Mouse (Mus musculus) MEL (cell line): ENCODE results near the gene Wdr20rt. TPM values are rescaled to one million over a fixed set of nuclear protein-coding genes. Genes with fewer than 3 reads are reported as not detected.

ENCODE experiments used
- DNase-seq: peaks from one replicate; pipeline ENCODE4 v3.0.0; 2011; ENCODE audit warnings: low read depth, low spot score
- H3K27ac ChIP-seq: 2 replicates; pipeline ENCODE4 v1.5.1; 2012; ENCODE audit warnings: low read depth, mild to moderate bottlenecking, control low read depth, low read length, moderate library complexity; ENCODE audit not compliant: control insufficient read depth
- H3K27me3 ChIP-seq, 2 experiments: fragments of 150-350 bp in 1 of 2; sonication (generic) in 1 of 2; 2 replicates each; pipeline ENCODE4 v1.6.1; 2012; ENCODE audit warnings: low read length in 2 of 2, mild to moderate bottlenecking in 2 of 2, improper control_type of control experiment in 1 of 2, moderate library complexity in 1 of 2; ENCODE audit not compliant: insufficient read depth in 2 of 2, control insufficient read depth in 1 of 2
- H3K36me3 ChIP-seq, 2 experiments: 2 replicates each; pipeline ENCODE4 v1.6.1; 2012 to 2014; ENCODE audit warnings: low read length in 2 of 2, improper control_type of control experiment in 1 of 2, inconsistent platforms in 1 of 2, mild to moderate bottlenecking in 1 of 2; ENCODE audit not compliant: insufficient read depth in 2 of 2, control insufficient read depth in 1 of 2
- H3K4me1 ChIP-seq, 2 experiments: fragments of 150-350 bp in 1 of 2; sonication (generic) in 1 of 2; 2 replicates each; pipeline ENCODE4 v1.6.1; 2012; ENCODE audit warnings: low read length in 2 of 2, improper control_type of control experiment in 1 of 2, mild to moderate bottlenecking in 1 of 2; ENCODE audit not compliant: insufficient read depth in 2 of 2, control insufficient read depth in 1 of 2
- H3K4me3 ChIP-seq, 2 experiments: fragments of 150-350 bp in 1 of 2; sonication (generic) in 1 of 2; 2 replicates each; pipeline ENCODE4 v1.5.1; 2012; ENCODE audit warnings: low read depth in 2 of 2, low read length in 2 of 2, mild to moderate bottlenecking in 2 of 2, moderate library complexity in 2 of 2, control low read depth in 1 of 2, improper control_type of control experiment in 1 of 2; ENCODE audit not compliant: control insufficient read depth in 1 of 2, insufficient read depth in 1 of 2
- H3K79me2 ChIP-seq: 2 replicates; pipeline ENCODE4 v1.6.1; 2012; ENCODE audit warnings: mild to moderate bottlenecking, low read length, moderate library complexity; ENCODE audit not compliant: control insufficient read depth, poor library complexity, insufficient read depth
- H3K9ac ChIP-seq: 2 replicates; pipeline ENCODE4 v1.6.1; 2012; ENCODE audit warnings: low read depth, mild to moderate bottlenecking, control low read depth, low read length, moderate library complexity; ENCODE audit not compliant: control insufficient read depth, poor library complexity, severe bottlenecking
- H3K9me3 ChIP-seq: fragments of 150-350 bp; sonication (generic); replicated peaks from 2 replicates; pipeline ENCODE4 v1.6.1; 2012; ENCODE audit warnings: mild to moderate bottlenecking, low read length, improper control_type of control experiment, moderate library complexity; ENCODE audit not compliant: insufficient read depth
- BHLHE40 ChIP-seq: IDR thresholded peaks from 2 replicates; pipeline ENCODE4 v1.6.1; 2012; ENCODE audit warnings: low read depth, mild to moderate bottlenecking, inconsistent platforms, low read length, improper control_type of control experiment, borderline replicate concordance
- CHD1 ChIP-seq: IDR thresholded peaks from 2 replicates; pipeline ENCODE4 v1.6.1; 2012; ENCODE audit warnings: low read depth, mild to moderate bottlenecking, inconsistent platforms, low read length, improper control_type of control experiment
- EP300 ChIP-seq, 2 experiments: IDR thresholded peaks; 2 replicates each; pipeline ENCODE4 v1.6.1; 2011; ENCODE audit warnings: improper control_type of control experiment in 2 of 2, low read length in 2 of 2, low read depth in 1 of 2, mild to moderate bottlenecking in 1 of 2
- GABPA ChIP-seq: IDR thresholded peaks from 2 replicates; pipeline ENCODE4 v1.6.1; 2012; ENCODE audit warnings: low read depth, mild to moderate bottlenecking, inconsistent platforms, low read length, improper control_type of control experiment, moderate library complexity
- GATA1 ChIP-seq: IDR thresholded peaks from 2 replicates; pipeline ENCODE4 v1.6.1; 2011; ENCODE audit warnings: low read depth, low read length, improper control_type of control experiment
- JUND ChIP-seq: IDR thresholded peaks from 2 replicates; pipeline ENCODE4 v1.6.1; 2011; ENCODE audit warnings: low read depth, mild to moderate bottlenecking, improper control_type of control experiment, low read length
- MAZ ChIP-seq: IDR thresholded peaks from 2 replicates; pipeline ENCODE4 v1.6.1; 2012; ENCODE audit warnings: low read depth, mild to moderate bottlenecking, inconsistent platforms, low read length, improper control_type of control experiment
- MEF2A ChIP-seq: IDR thresholded peaks from 2 replicates; pipeline ENCODE4 v1.6.1; 2014; ENCODE audit warnings: low read depth, mild to moderate bottlenecking, inconsistent platforms, low read length, improper control_type of control experiment; ENCODE audit not compliant: poor library complexity, insufficient replicate concordance, severe bottlenecking; ENCODE audit errors: extremely low read depth
- MYB ChIP-seq: IDR thresholded peaks from 2 replicates; pipeline ENCODE4 v1.6.1; 2011; ENCODE audit warnings: mild to moderate bottlenecking, low read depth, low read length, improper control_type of control experiment
- MYC ChIP-seq: IDR thresholded peaks from 2 replicates; pipeline ENCODE4 v1.6.1; 2011; ENCODE audit warnings: low read depth, mild to moderate bottlenecking, low read length, improper control_type of control experiment, moderate library complexity
- POLR2A ChIP-seq, 2 experiments: IDR thresholded peaks; 2 replicates each; pipeline ENCODE4 v1.6.1; 2011 to 2012; ENCODE audit warnings: low read length in 2 of 2, mild to moderate bottlenecking in 2 of 2, control low read depth in 1 of 2, improper control_type of control experiment in 1 of 2, low read depth in 1 of 2, moderate library complexity in 1 of 2; ENCODE audit not compliant: control insufficient read depth in 1 of 2, insufficient read depth in 1 of 2, poor library complexity in 1 of 2
- RAD21 ChIP-seq: IDR thresholded peaks from 2 replicates; pipeline ENCODE4 v1.6.1; 2011; ENCODE audit warnings: mild to moderate bottlenecking, low read depth, low read length, improper control_type of control experiment
- RCOR1 ChIP-seq: IDR thresholded peaks from 2 replicates; pipeline ENCODE4 v1.6.1; 2012; ENCODE audit warnings: low read depth, mild to moderate bottlenecking, inconsistent platforms, low read length, improper control_type of control experiment
- SIN3A ChIP-seq: IDR thresholded peaks from 2 replicates; pipeline ENCODE4 v1.6.1; 2012; ENCODE audit warnings: low read length, improper control_type of control experiment, inconsistent platforms
- UBTF ChIP-seq: IDR thresholded peaks from 2 replicates; pipeline ENCODE4 v1.6.1; 2012; ENCODE audit warnings: low read depth, mild to moderate bottlenecking, inconsistent platforms, low read length, improper control_type of control experiment, moderate library complexity, borderline replicate concordance; ENCODE audit not compliant: insufficient read depth
- USF1 ChIP-seq: IDR thresholded peaks from 2 replicates; pipeline ENCODE4 v1.6.1; 2014; ENCODE audit warnings: low read depth, mild to moderate bottlenecking, inconsistent platforms, low read length, improper control_type of control experiment, moderate library complexity
- USF2 ChIP-seq, 2 experiments: IDR thresholded peaks; 2 replicates each; pipeline ENCODE4 v1.6.1; 2011 to 2012; ENCODE audit warnings: improper control_type of control experiment in 2 of 2, low read length in 2 of 2, borderline replicate concordance in 1 of 2, inconsistent platforms in 1 of 2, low read depth in 1 of 2, mild to moderate bottlenecking in 1 of 2; ENCODE audit not compliant: insufficient read depth in 1 of 2
- ZC3H11A ChIP-seq: IDR thresholded peaks from 2 replicates; pipeline ENCODE4 v1.6.1; 2012; ENCODE audit warnings: low read depth, mild to moderate bottlenecking, inconsistent platforms, low read length, improper control_type of control experiment
- ZKSCAN1 ChIP-seq: IDR thresholded peaks from 2 replicates; pipeline ENCODE4 v1.6.1; 2012; ENCODE audit warnings: low read depth, mild to moderate bottlenecking, inconsistent platforms, low read length, improper control_type of control experiment, moderate library complexity
- ZMIZ1 ChIP-seq: IDR thresholded peaks from 2 replicates; pipeline ENCODE4 v1.6.1; 2012; ENCODE audit warnings: low read depth, mild to moderate bottlenecking, inconsistent platforms, low read length, improper control_type of control experiment, moderate library complexity
- polyA plus RNA-seq, 2 experiments: library from polyadenylated mRNA; stranded (reverse) in 1 of 2; unstranded in 1 of 2; fragments of >175 nt in 1 of 2; fragments of >200 nt in 1 of 2; gene quantifications; 2 replicates each; pipeline versions ENCODE4 v1.2.1 to v1.2.4; 2012; ENCODE audit warnings: low replicate concordance in 2 of 2, low read depth in 1 of 2; ENCODE audit not compliant: insufficient read length in 2 of 2, insufficient read depth in 1 of 2, missing spikeins in 1 of 2
- total RNA-seq: library from RNA; depleted of rRNA; stranded (reverse); fragments of 300-350 nt; gene quantifications from 2 replicates; pipeline ENCODE4 v1.2.3, GENCODE M21; 2012

Gene Wdr20rt
- total and polyA plus RNA-seq, 3 experiments, result 0.21 TPM; not detected in 2

- TF ChIP-seq ZC3H11A, result no peak
- TF ChIP-seq UBTF, result no peak
- TF ChIP-seq EP300 (IDR thresholded peaks at IDR 0.05; ENCODE audit: low read depth in 1 of 2, low read length in 2 of 2), result peak; percentile 60 to 84
- no peak; the same call in 1 of the 2 replicates for TF ChIP-seq RCOR1
- peak; percentile 27; the same call in 1 of the 2 replicates for TF ChIP-seq SIN3A
- 0 out of 2 replicates have a peak, but pooled peaks have one; percentile 7 for TF ChIP-seq BHLHE40
These were observed 34.1 kb downstream of the Wdr20rt start (continued) for GRCm38 (mm10) chr12:65259139-65260111.

DNA sequence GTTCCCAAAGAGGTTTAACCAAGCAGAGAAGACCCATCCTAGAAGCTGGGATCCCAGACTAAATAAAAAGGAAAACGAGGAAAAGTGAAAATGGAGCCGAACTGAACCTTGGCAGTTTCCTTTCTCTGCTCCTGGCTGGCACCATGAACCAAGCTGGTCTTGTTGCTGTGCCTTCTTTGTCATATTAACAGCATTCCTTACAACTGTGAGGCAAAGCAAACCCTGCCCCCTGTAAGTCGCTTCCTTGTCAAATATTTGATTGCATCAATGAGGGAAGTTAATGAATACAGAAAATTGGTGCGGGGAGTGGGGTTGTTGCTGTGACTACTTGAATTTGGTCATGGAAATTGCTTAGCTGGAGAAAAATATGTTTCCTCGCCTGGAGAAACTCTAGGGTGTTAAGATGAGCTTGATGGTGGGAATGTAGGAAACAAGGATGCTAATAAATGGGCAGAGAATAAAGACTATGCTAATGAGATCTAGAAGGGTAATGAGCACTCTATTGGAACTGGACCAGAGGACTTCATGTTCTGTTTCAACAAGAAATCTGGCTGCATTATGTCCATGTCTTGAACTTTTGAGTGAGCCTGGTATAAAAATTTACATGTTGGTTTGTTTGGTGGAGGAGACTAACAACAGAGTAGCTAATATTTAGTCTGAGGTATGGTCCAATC lies 43.1 kb downstream of the Wdr20rt start:
- TF ChIP-seq MYC (no peak), RAD21 (no peak), JUND (no peak), POLR2A (IDR thresholded peaks at IDR 0.05; ENCODE audit: control insufficient read depth in 1 of 2, insufficient read depth in 1 of 2, low read depth in 1 of 2, low read length in 2 of 2, poor library complexity in 1 of 2) (no peak), ZMIZ1 (no peak), MEF2A (no peak), USF1 (no peak), CHD1 (no peak), ZC3H11A (no peak), UBTF (no peak), ZKSCAN1 (no peak), GATA1 (no peak), SIN3A (no peak), MAZ (no peak), USF2 (IDR thresholded peaks at IDR 0.05; ENCODE audit: borderline replicate concordance in 1 of 2, insufficient read depth in 1 of 2, low read depth in 1 of 2, low read length in 2 of 2) (no peak), MYB (no peak), BHLHE40 (no peak), GABPA (no peak)
- TF ChIP-seq, all 39 proteins: peak for 0
- no peaks in the 10 kb centered on the region for H3K9me3 ChIP-seq
- H3K79me2 ChIP-seq, result no peaks in the 10 kb centered on the region
- H3K4me1 ChIP-seq, result no peaks in the 10 kb centered on the region
- no peaks in the 10 kb centered on the region for H3K27me3 ChIP-seq
- H3K9ac ChIP-seq, result no peak overlapping the region
- DNase-seq, result no peak
- no peaks in the 10 kb centered on the region for H3K36me3 ChIP-seq
- H3K4me3 ChIP-seq, result no peak overlapping the region
- no peak overlapping the region for H3K27ac ChIP-seq
